Mouse (Mus musculus) kidney, adult 2 months (tissue): ENCODE measurements at regions not wholly inside any gene's neighbourhood (a gene's known extent, or its start where the extent isn't known, plus 50 kb on each side); places are given as distances from the start of the nearest gene placed in this dataset.

ENCODE experiments used
- CTCF ChIP-seq: fragments of 200-500 bp; conservative IDR thresholded peaks from 2 replicates; pipeline ENCODE4 v1.5.1; 2011; ENCODE audit warnings: low read depth, mild to moderate bottlenecking, control low read depth, low read length, moderate library complexity, mixed read lengths; ENCODE audit not compliant: insufficient read depth, insufficient read length
- POLR2A ChIP-seq: fragments of 200-500 bp; IDR thresholded peaks from one replicate; pipeline ENCODE4 v1.6.1; 2011; ENCODE audit warnings: low read depth, low read length, control low read depth

DNA sequence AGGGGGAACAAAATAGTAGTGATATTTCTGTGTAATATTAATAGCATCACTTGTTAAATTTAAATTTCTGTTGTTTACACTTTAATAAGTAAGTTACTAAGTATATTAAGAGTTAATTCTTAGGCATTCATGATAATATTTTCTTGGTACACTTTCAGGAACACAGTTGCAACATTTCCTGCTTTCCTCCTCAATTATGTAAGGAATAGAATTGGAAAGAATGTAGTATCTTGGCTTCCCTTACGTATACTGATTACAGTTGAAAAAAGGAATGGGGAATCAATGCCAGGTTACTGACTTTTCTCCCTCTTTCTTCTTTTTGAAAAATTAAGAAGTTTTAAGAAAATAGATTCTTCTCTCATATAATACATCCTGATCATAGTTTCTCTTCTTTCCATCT, 277.3 kb upstream of the Tbc1d2b start:
- TF ChIP-seq CTCF (no peak), POLR2A (no peak)
